Mouse (Mus musculus): ENCODE measurements around the gene Psme1. TPM values are rescaled to one million over a fixed set of nuclear protein-coding genes. Genes with fewer than 3 reads are reported as not detected.

The Psme1 gene
- 1,061 TPM for polyA plus RNA-seq (2017; shearing (Covaris generic))

DNA sequence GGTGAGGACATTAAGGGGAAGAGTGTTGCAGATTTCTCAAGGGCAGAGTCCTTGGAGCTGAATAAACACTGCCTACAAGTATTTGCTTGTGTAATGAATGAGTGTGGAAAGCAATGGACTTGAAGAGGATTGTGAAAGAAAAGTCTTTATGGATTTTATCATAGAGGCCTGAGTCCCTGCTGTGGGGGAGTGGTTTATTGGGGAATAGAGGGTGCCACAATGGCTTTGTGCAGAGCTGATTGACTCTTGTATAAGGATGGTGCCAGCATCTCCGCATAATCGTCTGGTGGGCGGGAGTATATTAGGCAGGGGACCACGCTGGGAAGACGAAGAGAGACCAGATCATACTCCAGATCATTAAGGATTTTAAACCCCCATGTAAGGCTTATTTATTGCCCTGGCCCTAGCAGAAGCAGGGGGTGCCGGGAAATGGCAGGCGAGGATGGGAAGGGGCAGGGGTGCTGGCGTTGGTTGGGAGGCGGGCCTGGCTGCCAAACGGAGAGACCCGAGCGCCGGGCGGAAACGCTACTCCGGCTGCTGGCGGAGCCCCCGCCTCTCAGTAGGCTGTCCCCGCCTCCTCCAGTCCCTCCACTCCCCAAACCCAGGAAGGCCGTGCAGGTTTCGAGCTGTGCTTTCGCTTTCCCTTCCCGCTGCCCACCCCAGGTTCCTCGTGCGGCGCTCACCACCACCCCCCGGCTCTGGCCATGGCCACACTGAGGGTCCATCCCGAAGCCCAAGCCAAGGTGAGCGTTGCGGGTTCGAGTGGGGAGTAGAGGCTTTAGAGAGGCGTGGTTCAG lies at the start of gene Psme1:
Gene Psme1 (plus strand): TSS at position 253 of the 797 bp plus-strand sequence.

GRCm38 (mm10) chr14:55540067-55540786 lies 37.7 kb upstream of the Psme1 start, which contains the start of gene Pck2:
TSS of gene Pck2 (plus strand) at chr14:55540266.

DNA sequence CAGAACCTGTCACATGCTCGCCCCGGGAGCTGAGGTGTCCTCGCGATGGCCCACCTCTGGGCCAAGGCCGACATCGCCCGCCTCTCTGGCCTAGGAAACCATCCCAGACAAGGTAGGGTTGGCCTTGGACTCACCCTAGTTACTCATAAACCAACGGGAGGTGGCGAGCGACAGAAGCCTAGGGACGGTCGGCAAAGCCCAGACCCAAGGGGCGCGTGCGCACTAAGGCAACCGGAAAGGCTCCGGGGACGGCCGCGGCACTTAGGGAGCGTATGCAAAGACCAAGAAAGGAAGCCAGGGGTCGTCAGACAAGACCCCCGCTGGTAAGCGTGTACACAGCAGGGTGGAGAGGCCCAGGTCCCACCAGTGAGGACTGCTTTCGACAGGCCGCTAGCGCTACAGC lies 18.1 kb upstream of the Psme1 start, which contains the start of gene Dcaf11:
Gene Dcaf11 (plus strand): TSS at position 208 of the 403 bp plus-strand sequence.

DNA sequence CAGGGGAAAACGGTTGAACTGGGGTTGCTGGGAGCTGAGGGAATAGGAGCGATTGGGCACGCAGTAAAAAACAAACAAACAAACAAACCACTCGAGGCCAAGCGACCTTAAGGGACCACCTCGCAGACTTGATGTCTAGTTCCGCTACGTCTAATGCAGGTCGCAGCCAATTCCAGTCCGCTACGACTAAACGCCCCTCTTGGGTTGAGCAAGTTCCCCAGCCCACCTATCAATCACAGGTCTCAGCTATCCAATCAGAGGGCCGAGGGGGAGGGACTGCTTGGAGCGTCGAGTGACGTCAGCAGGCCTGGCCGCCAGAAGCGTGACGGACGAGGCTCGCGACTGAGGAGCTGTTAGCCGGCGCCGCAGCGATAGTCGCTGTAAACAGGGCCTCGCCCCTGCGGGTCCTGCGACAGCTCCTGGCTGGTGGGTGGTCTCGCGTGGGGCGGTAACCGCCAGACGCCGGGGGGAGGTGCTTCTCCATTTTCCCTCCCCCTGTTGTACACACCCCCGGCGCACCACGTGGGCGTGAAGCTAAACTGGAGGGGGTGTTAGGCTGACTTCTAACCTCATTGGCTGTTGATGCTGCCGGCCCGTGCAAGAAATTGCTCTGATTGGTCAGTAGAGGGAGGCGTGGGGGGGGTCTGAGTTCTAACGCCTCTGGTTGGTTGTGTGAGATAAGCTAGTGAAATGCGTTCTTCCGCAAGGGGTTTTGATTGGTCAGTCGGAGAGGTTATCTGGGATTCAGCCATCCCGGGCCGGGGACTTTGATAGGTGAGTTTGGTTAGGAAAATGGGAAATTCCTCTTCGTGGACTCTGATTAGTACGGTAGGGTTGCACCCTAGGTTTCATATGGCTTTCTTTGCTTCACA lies 17.5 kb upstream of the Psme1 start, which contains the start of gene A730061H03Rik:
Gene A730061H03Rik (minus strand): TSS at position 205 of the 872 bp plus-strand sequence.

GRCm38 (mm10) chr14:55575302-55575701 lies 2.6 kb upstream of the Psme1 start, which contains the start of gene Fitm1:
TSS of gene Fitm1 (plus strand) at chr14:55575617.

GRCm38 (mm10) chr14:55584702-55585565 lies 7.0 kb downstream of the Psme1 start, which contains the start of gene Emc9:
TSS of gene Emc9 (minus strand) at chr14:55585302.

DNA sequence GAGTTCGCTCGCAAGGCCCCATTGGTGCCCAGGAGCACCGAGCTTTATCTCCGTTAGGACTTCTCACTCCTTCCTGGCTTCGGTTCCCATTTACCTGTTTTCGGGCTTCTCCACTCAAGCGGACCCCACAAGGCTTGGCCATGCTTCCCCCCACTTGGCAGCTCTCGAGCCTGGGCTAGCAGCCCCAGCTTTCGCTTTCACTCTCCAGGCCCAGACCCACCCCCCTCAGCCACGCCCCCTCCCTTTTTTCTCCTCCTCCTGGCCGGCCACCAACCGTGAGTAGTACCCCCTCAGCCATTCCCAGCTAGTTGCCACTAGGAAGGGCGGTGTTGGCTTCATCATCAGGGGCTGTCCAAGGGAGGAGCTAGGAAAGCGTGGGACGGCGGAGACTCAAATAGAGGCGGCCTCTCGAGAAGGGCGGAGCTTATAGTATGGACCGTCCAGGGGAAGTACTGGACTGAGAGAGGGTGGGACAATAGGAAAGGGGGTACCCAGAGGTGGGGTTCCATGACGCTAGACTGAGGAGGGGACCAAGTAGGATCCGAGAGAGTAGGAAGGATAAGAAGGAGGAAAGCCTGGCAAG lies 12.9 kb downstream of the Psme1 start, which contains the start of gene Psme2:
Gene Psme2 (minus strand): TSS at position 366 of the 583 bp plus-strand sequence.

GRCm38 (mm10) chr14:55591331-55591891 lies 13.5 kb downstream of the Psme1 start, which contains the start of gene Rnf31:
TSS of gene Rnf31 (plus strand) at chr14:55591708.

GRCm38 (mm10) chr14:55603271-55603632 lies 25.3 kb downstream of the Psme1 start, which contains the start of gene Irf9:
TSS of gene Irf9 (plus strand) at chr14:55603571.

GRCm38 (mm10) chr14:55617822-55618221 lies 39.9 kb downstream of the Psme1 start, which contains the start of gene Rec8:
TSS of gene Rec8 (plus strand) at chr14:55618037.

Other genes with a start within 250 kb of the Psme1 start
- gene Dhrs4, start 99.4 kb upstream of the Psme1 start, polyA plus RNA-seq (2017; shearing (Covaris generic)): 37.4 TPM
- gene Carmil3, start 87.5 kb upstream of the Psme1 start, polyA plus RNA-seq (2017; shearing (Covaris generic)): 0.60 TPM
- 0.05 TPM for gene Cpne6, start 67.7 kb upstream of the Psme1 start, polyA plus RNA-seq (2017; shearing (Covaris generic))
- 0.08 TPM for gene Nrl, start 53.1 kb upstream of the Psme1 start, polyA plus RNA-seq (2017; shearing (Covaris generic))
- 30.9 TPM for gene Pck2, start 37.9 kb upstream of the Psme1 start, polyA plus RNA-seq (2017; shearing (Covaris generic))
- gene Dcaf11, start 18.1 kb upstream of the Psme1 start, polyA plus RNA-seq (2017; shearing (Covaris generic)): 139 TPM
- gene A730061H03Rik, start 17.7 kb upstream of the Psme1 start, polyA plus RNA-seq (2017; shearing (Covaris generic)): 4.4 TPM
- gene Fitm1, start 2.5 kb upstream of the Psme1 start, polyA plus RNA-seq (2017; shearing (Covaris generic)): not detected
- 41.4 TPM for gene Emc9, start 7.2 kb downstream of the Psme1 start, polyA plus RNA-seq (2017; shearing (Covaris generic))
- gene Psme2, start 13.0 kb downstream of the Psme1 start, polyA plus RNA-seq (2017; shearing (Covaris generic)): 694 TPM
- 64.2 TPM for gene Rnf31, start 13.6 kb downstream of the Psme1 start, polyA plus RNA-seq (2017; shearing (Covaris generic))
- gene Irf9, start 25.4 kb downstream of the Psme1 start, polyA plus RNA-seq (2017; shearing (Covaris generic)): 196 TPM
- 9.6 TPM for gene Rec8, start 39.9 kb downstream of the Psme1 start, polyA plus RNA-seq (2017; shearing (Covaris generic))
- gene Ipo4, start 57.8 kb downstream of the Psme1 start, polyA plus RNA-seq (2017; shearing (Covaris generic)): 70.3 TPM
- 1.3 TPM for gene Gm49378, start 59.8 kb downstream of the Psme1 start, polyA plus RNA-seq (2017; shearing (Covaris generic))
- 83.6 TPM for gene Tm9sf1, start 65.7 kb downstream of the Psme1 start, polyA plus RNA-seq (2017; shearing (Covaris generic))
- 2.1 TPM for gene Tssk4, start 72.1 kb downstream of the Psme1 start, polyA plus RNA-seq (2017; shearing (Covaris generic))
- 111 TPM for gene Mdp1, start 82.4 kb downstream of the Psme1 start, polyA plus RNA-seq (2017; shearing (Covaris generic))
- gene Gmpr2, start 93.8 kb downstream of the Psme1 start, polyA plus RNA-seq (2017; shearing (Covaris generic)): 50.7 TPM
- gene Nedd8, start 94.0 kb downstream of the Psme1 start, polyA plus RNA-seq (2017; shearing (Covaris generic)): 388 TPM
- 69.1 TPM for gene Tinf2, start 103.7 kb downstream of the Psme1 start, polyA plus RNA-seq (2017; shearing (Covaris generic))
- 0.47 TPM for gene Tgm1, start 135.8 kb downstream of the Psme1 start, polyA plus RNA-seq (2017; shearing (Covaris generic))
- gene Rabggta, start 144.1 kb downstream of the Psme1 start, polyA plus RNA-seq (2017; shearing (Covaris generic)): 75.9 TPM
- gene Dhrs1, start 167.6 kb downstream of the Psme1 start, polyA plus RNA-seq (2017; shearing (Covaris generic)): 36.0 TPM
- 51.0 TPM for gene Nop9, start 167.6 kb downstream of the Psme1 start, polyA plus RNA-seq (2017; shearing (Covaris generic))
- gene Cideb, start 180.3 kb downstream of the Psme1 start, polyA plus RNA-seq (2017; shearing (Covaris generic)): not detected
- 0.07 TPM for gene Ltb4r2, start 183.3 kb downstream of the Psme1 start, polyA plus RNA-seq (2017; shearing (Covaris generic))
- gene Ltb4r1, start 187.8 kb downstream of the Psme1 start, polyA plus RNA-seq (2017; shearing (Covaris generic)): 1.9 TPM
- gene Adcy4, start 206.0 kb downstream of the Psme1 start, polyA plus RNA-seq (2017; shearing (Covaris generic)): 0.32 TPM
- 67.6 TPM for gene Ripk3, start 210.7 kb downstream of the Psme1 start, polyA plus RNA-seq (2017; shearing (Covaris generic))
- gene Nfatc4, start 245.0 kb downstream of the Psme1 start, polyA plus RNA-seq (2017; shearing (Covaris generic)): not detected

Measured in CD4-positive, CD25-positive, alpha-beta regulatory T cell (primary cell).